Mouse (Mus musculus): ENCODE data around the gene Aoah. TPM values are rescaled to one million over a fixed set of nuclear protein-coding genes. Genes with fewer than 3 reads are reported as not detected.

Gene Aoah
- polyA plus RNA-seq, 1 experiment: not detected

- TF ChIP-seq MYOG (IDR thresholded peaks at IDR 0.05; ENCODE audit: control insufficient read depth, extremely low read depth, insufficient read length) (no peak), FOSL1 (IDR thresholded peaks at IDR 0.05; ENCODE audit: insufficient read depth, low read length, poor library complexity, severe bottlenecking) (no peak), MYOD1 (IDR thresholded peaks at IDR 0.05; ENCODE audit: control insufficient read depth, insufficient read length, low read depth) (no peak), CTCF (IDR thresholded peaks at IDR 0.05; ENCODE audit: control insufficient read depth, insufficient read depth, insufficient read length) (no peak), CEBPB (IDR thresholded peaks at IDR 0.05; ENCODE audit: low read depth) (no peak), MAX (IDR thresholded peaks at IDR 0.05) (no peak), USF1 (IDR thresholded peaks at IDR 0.05; ENCODE audit: low read depth) (no peak)
- no peak overlapping the region for H3ac ChIP-seq (ENCODE audit: control insufficient read depth, insufficient read length, low read depth)
- H3K27me3 ChIP-seq (ENCODE audit: control insufficient read depth, insufficient read depth, insufficient read length): no peaks in the 10 kb centered on the region
- no peaks in the 10 kb centered on the region for H3K79me3 ChIP-seq (ENCODE audit: low read depth)
- no peaks in the 10 kb centered on the region for H3K79me2 ChIP-seq (ENCODE audit: control insufficient read depth, insufficient read depth)
- H3K36me3 ChIP-seq (ENCODE audit: control insufficient read depth, insufficient read depth): no peaks in the 10 kb centered on the region
- no peak overlapping the region for H3K4me3 ChIP-seq (ENCODE audit: insufficient read depth, poor library complexity, severe bottlenecking)
Measured at GRCm38 (mm10) chr13:20811782-20812406, 18.0 kb downstream of the Aoah start.

- Histone ChIP-seq H3K4me3 (ENCODE audit: insufficient read depth, poor library complexity, severe bottlenecking) (no peak overlapping the region), H3K79me2 (ENCODE audit: control insufficient read depth, insufficient read depth) (no peaks in the 10 kb centered on the region), H3K79me3 (ENCODE audit: low read depth) (no peaks in the 10 kb centered on the region), H3K36me3 (ENCODE audit: control insufficient read depth, insufficient read depth) (no peaks in the 10 kb centered on the region), H3K27me3 (ENCODE audit: control insufficient read depth, insufficient read depth, insufficient read length) (no peaks in the 10 kb centered on the region), H3ac (ENCODE audit: control insufficient read depth, insufficient read length, low read depth) (no peak overlapping the region)
- TF ChIP-seq USF1 (IDR thresholded peaks at IDR 0.05; ENCODE audit: low read depth) (no peak), CEBPB (IDR thresholded peaks at IDR 0.05; ENCODE audit: low read depth) (no peak), FOSL1 (IDR thresholded peaks at IDR 0.05; ENCODE audit: insufficient read depth, low read length, poor library complexity, severe bottlenecking) (no peak), CTCF (IDR thresholded peaks at IDR 0.05; ENCODE audit: control insufficient read depth, insufficient read depth, insufficient read length) (no peak), MAX (IDR thresholded peaks at IDR 0.05) (no peak), MYOD1 (IDR thresholded peaks at IDR 0.05; ENCODE audit: control insufficient read depth, insufficient read length, low read depth) (no peak), MYOG (IDR thresholded peaks at IDR 0.05; ENCODE audit: control insufficient read depth, extremely low read depth, insufficient read length) (no peak)
Measured at GRCm38 (mm10) chr13:20816385-20816784, 22.5 kb downstream of the Aoah start.

- Histone ChIP-seq H3K4me3 (ENCODE audit: insufficient read depth, poor library complexity, severe bottlenecking) (no peak overlapping the region), H3K36me3 (ENCODE audit: control insufficient read depth, insufficient read depth) (no peaks in the 10 kb centered on the region), H3K79me2 (ENCODE audit: control insufficient read depth, insufficient read depth) (no peaks in the 10 kb centered on the region), H3K27me3 (ENCODE audit: control insufficient read depth, insufficient read depth, insufficient read length) (no peaks in the 10 kb centered on the region), H3K79me3 (ENCODE audit: low read depth) (no peaks in the 10 kb centered on the region), H3ac (ENCODE audit: control insufficient read depth, insufficient read length, low read depth) (no peak overlapping the region)
- TF ChIP-seq CTCF (IDR thresholded peaks at IDR 0.05; ENCODE audit: control insufficient read depth, insufficient read depth, insufficient read length): no peak
- no peak for TF ChIP-seq MAX (IDR thresholded peaks at IDR 0.05)
- TF ChIP-seq FOSL1 (IDR thresholded peaks at IDR 0.05; ENCODE audit: insufficient read depth, low read length, poor library complexity, severe bottlenecking): no peak
- no peak for TF ChIP-seq MYOD1 (IDR thresholded peaks at IDR 0.05; ENCODE audit: control insufficient read depth, insufficient read length, low read depth)
- TF ChIP-seq USF1 (IDR thresholded peaks at IDR 0.05; ENCODE audit: low read depth): no peak
- TF ChIP-seq MYOG (IDR thresholded peaks at IDR 0.05; ENCODE audit: control insufficient read depth, extremely low read depth, insufficient read length): no peak
- TF ChIP-seq CEBPB (IDR thresholded peaks at IDR 0.05; ENCODE audit: low read depth): no peak
Measured at GRCm38 (mm10) chr13:20820712-20821328, 26.9 kb downstream of the Aoah start.

- H3K4me3 ChIP-seq (ENCODE audit: insufficient read depth, poor library complexity, severe bottlenecking): no peak overlapping the region
- no peaks in the 10 kb centered on the region for H3K27me3 ChIP-seq (ENCODE audit: control insufficient read depth, insufficient read depth, insufficient read length)
- no peaks in the 10 kb centered on the region for H3K36me3 ChIP-seq (ENCODE audit: control insufficient read depth, insufficient read depth)
- TF ChIP-seq MAX (IDR thresholded peaks at IDR 0.05) (no peak), USF1 (IDR thresholded peaks at IDR 0.05; ENCODE audit: low read depth) (no peak), MYOG (IDR thresholded peaks at IDR 0.05; ENCODE audit: control insufficient read depth, extremely low read depth, insufficient read length) (no peak)
- no peaks in the 10 kb centered on the region for H3K79me3 ChIP-seq (ENCODE audit: low read depth)
- no peaks in the 10 kb centered on the region for H3K79me2 ChIP-seq (ENCODE audit: control insufficient read depth, insufficient read depth)
- no peak overlapping the region for H3ac ChIP-seq (ENCODE audit: control insufficient read depth, insufficient read length, low read depth)
Measured at GRCm38 (mm10) chr13:20828728-20829127, 34.8 kb downstream of the Aoah start.

- H3K36me3 ChIP-seq (ENCODE audit: control insufficient read depth, insufficient read depth): no peaks in the 10 kb centered on the region
- TF ChIP-seq FOSL1 (IDR thresholded peaks at IDR 0.05; ENCODE audit: insufficient read depth, low read length, poor library complexity, severe bottlenecking) (no peak), MAX (IDR thresholded peaks at IDR 0.05) (no peak), MYOG (IDR thresholded peaks at IDR 0.05; ENCODE audit: control insufficient read depth, extremely low read depth, insufficient read length) (no peak), CEBPB (IDR thresholded peaks at IDR 0.05; ENCODE audit: low read depth) (no peak), MYOD1 (IDR thresholded peaks at IDR 0.05; ENCODE audit: control insufficient read depth, insufficient read length, low read depth) (no peak), CTCF (IDR thresholded peaks at IDR 0.05; ENCODE audit: control insufficient read depth, insufficient read depth, insufficient read length) (no peak), USF1 (IDR thresholded peaks at IDR 0.05; ENCODE audit: low read depth) (no peak)
- H3K79me2 ChIP-seq (ENCODE audit: control insufficient read depth, insufficient read depth): no peaks in the 10 kb centered on the region
- H3K79me3 ChIP-seq (ENCODE audit: low read depth): no peaks in the 10 kb centered on the region
- no peaks in the 10 kb centered on the region for H3K27me3 ChIP-seq (ENCODE audit: control insufficient read depth, insufficient read depth, insufficient read length)
- H3K4me3 ChIP-seq (ENCODE audit: insufficient read depth, poor library complexity, severe bottlenecking): no peak overlapping the region
- H3ac ChIP-seq (ENCODE audit: control insufficient read depth, insufficient read length, low read depth): no peak overlapping the region
Measured at GRCm38 (mm10) chr13:20829181-20829900, 35.4 kb downstream of the Aoah start.

All from C2C12 (cell line).